Mouse (Mus musculus): ENCODE data around the gene Ffar4. TPM values are rescaled to one million over a fixed set of nuclear protein-coding genes. Genes with fewer than 3 reads are reported as not detected.

Ffar4 gene
- polyA plus RNA-seq, 1 experiment from 2014 or later, result not detected

GRCm38 (mm10) chr19:38073226-38073625 lies 23.6 kb upstream of the Ffar4 start:
- H3K36me3 ChIP-seq, result peaks cover 51% of the 10 kb centered on the region

GRCm38 (mm10) chr19:38075051-38075450 lies 21.8 kb upstream of the Ffar4 start:
- WGBS, result 79% methylated on average over 11 of the region's 11 CpGs
- Histone ChIP-seq H3K4me3 (no peak overlapping the region), H3K4me1 (replicated peaks) (no peaks in the 10 kb centered on the region; the same call in 1 of the 2 replicates), H3K36me3 (peaks cover 37% of the 10 kb centered on the region), H3K27ac (ENCODE audit: poor library complexity, severe bottlenecking) (no peak overlapping the region), H3K27me3 (replicated peaks) (no peaks in the 10 kb centered on the region), H3K9ac (no peak overlapping the region), H3K9me3 (replicated peaks) (no peaks in the 10 kb centered on the region), H3K4me2 (no peak overlapping the region)
- ATAC-seq (ENCODE audit: insufficient number of reproducible peaks, low FRiP score), result no peak

More at GRCm38 (mm10) chr19:38073226-38073625, 23.6 kb upstream of the Ffar4 start:
- Histone ChIP-seq H3K4me2 (no peak overlapping the region), H3K4me1 (replicated peaks) (no peaks in the 10 kb centered on the region; the same call in 1 of the 2 replicates), H3K9me3 (replicated peaks) (no peaks in the 10 kb centered on the region), H3K27ac (ENCODE audit: poor library complexity, severe bottlenecking) (no peak overlapping the region), H3K9ac (no peak overlapping the region), H3K4me3 (no peak overlapping the region), H3K27me3 (replicated peaks) (no peaks in the 10 kb centered on the region)
- ATAC-seq (ENCODE audit: insufficient number of reproducible peaks, low FRiP score), result no peak
- WGBS, result 93% methylated on average over 5 of the region's 5 CpGs

- peaks cover 25% of the 10 kb centered on the region for H3K36me3 ChIP-seq
- 59% methylated on average over 2 of the region's 2 CpGs for WGBS
- no peak for ATAC-seq (ENCODE audit: insufficient number of reproducible peaks, low FRiP score)
- H3K9me3 ChIP-seq (replicated peaks), result no peaks in the 10 kb centered on the region
- no peak overlapping the region for H3K4me3 ChIP-seq
- H3K9ac ChIP-seq, result no peak overlapping the region
- no peak overlapping the region for H3K4me2 ChIP-seq
- no peaks in the 10 kb centered on the region; the same call in 1 of the 2 replicates for H3K4me1 ChIP-seq (replicated peaks)
- no peak overlapping the region for H3K27ac ChIP-seq (ENCODE audit: poor library complexity, severe bottlenecking)
- H3K27me3 ChIP-seq (replicated peaks), result no peaks in the 10 kb centered on the region
Measured at GRCm38 (mm10) chr19:38076251-38076650, 20.6 kb upstream of the Ffar4 start.

GRCm38 (mm10) chr19:38077851-38078540 lies 18.9 kb upstream of the Ffar4 start:
- 75% methylated on average over 3 of the region's 3 CpGs for WGBS
- Histone ChIP-seq H3K27ac (ENCODE audit: poor library complexity, severe bottlenecking) (no peak overlapping the region), H3K27me3 (replicated peaks) (no peaks in the 10 kb centered on the region), H3K9ac (no peak overlapping the region), H3K36me3 (peaks cover 10% of the 10 kb centered on the region), H3K4me2 (no peak overlapping the region), H3K4me3 (no peak overlapping the region), H3K9me3 (replicated peaks) (no peaks in the 10 kb centered on the region), H3K4me1 (replicated peaks) (no peaks in the 10 kb centered on the region; the same call in 1 of the 2 replicates)
- ATAC-seq (ENCODE audit: insufficient number of reproducible peaks, low FRiP score), result no peak

GRCm38 (mm10) chr19:38081361-38081760 lies 15.5 kb upstream of the Ffar4 start:
- Histone ChIP-seq H3K4me3 (no peak overlapping the region), H3K4me1 (replicated peaks) (no peaks in the 10 kb centered on the region; the same call in 1 of the 2 replicates), H3K27ac (ENCODE audit: poor library complexity, severe bottlenecking) (no peak overlapping the region), H3K36me3 (no peaks in the 10 kb centered on the region), H3K9me3 (replicated peaks) (no peaks in the 10 kb centered on the region), H3K9ac (no peak overlapping the region), H3K4me2 (no peak overlapping the region), H3K27me3 (replicated peaks) (0 out of 2 replicates have a peak, but pooled peaks cover 6% of the 10 kb centered on the region)
- no peak for ATAC-seq (ENCODE audit: insufficient number of reproducible peaks, low FRiP score)
- 65% methylated on average over 3 of the region's 3 CpGs for WGBS

- H3K9me3 ChIP-seq (replicated peaks), result no peaks in the 10 kb centered on the region
- no peaks in the 10 kb centered on the region for H3K36me3 ChIP-seq
- no peak overlapping the region for H3K4me2 ChIP-seq
- no peak for ATAC-seq (ENCODE audit: insufficient number of reproducible peaks, low FRiP score)
- H3K27ac ChIP-seq (ENCODE audit: poor library complexity, severe bottlenecking), result no peak overlapping the region
- no peak overlapping the region for H3K4me3 ChIP-seq
- WGBS, result 63% methylated on average over 5 of the region's 5 CpGs
- 0 out of 2 replicates have a peak, but pooled peaks cover 6% of the 10 kb centered on the region for H3K27me3 ChIP-seq (replicated peaks)
- no peak overlapping the region for H3K9ac ChIP-seq
- no peaks in the 10 kb centered on the region for H3K4me1 ChIP-seq (replicated peaks)
Measured at GRCm38 (mm10) chr19:38082931-38083525, 13.8 kb upstream of the Ffar4 start.

- H3K4me3 ChIP-seq, result no peak overlapping the region
- no peaks in the 10 kb centered on the region for H3K9me3 ChIP-seq (replicated peaks)
- H3K27ac ChIP-seq (ENCODE audit: poor library complexity, severe bottlenecking), result no peak overlapping the region
- no peaks in the 10 kb centered on the region for H3K36me3 ChIP-seq
- H3K27me3 ChIP-seq (replicated peaks), result 0 out of 2 replicates have a peak, but pooled peaks cover 6% of the 10 kb centered on the region
- no peak overlapping the region for H3K9ac ChIP-seq
- H3K4me2 ChIP-seq, result no peak overlapping the region
- 74% methylated on average over 4 of the region's 4 CpGs for WGBS
- ATAC-seq (ENCODE audit: insufficient number of reproducible peaks, low FRiP score), result no peak
- no peaks in the 10 kb centered on the region for H3K4me1 ChIP-seq (replicated peaks)
Measured at GRCm38 (mm10) chr19:38085841-38086240, 11.0 kb upstream of the Ffar4 start.

- no peak overlapping the region for H3K4me3 ChIP-seq
- H3K27me3 ChIP-seq (replicated peaks), result 0 out of 2 replicates have a peak, but pooled peaks cover 6% of the 10 kb centered on the region
- H3K36me3 ChIP-seq, result no peaks in the 10 kb centered on the region
- H3K9ac ChIP-seq, result no peak overlapping the region
- no peak overlapping the region for H3K27ac ChIP-seq (ENCODE audit: poor library complexity, severe bottlenecking)
- WGBS, result 57% methylated on average over 11 of the region's 11 CpGs
- no peaks in the 10 kb centered on the region for H3K9me3 ChIP-seq (replicated peaks)
- no peaks in the 10 kb centered on the region for H3K4me1 ChIP-seq (replicated peaks)
- no peak overlapping the region for H3K4me2 ChIP-seq
- ATAC-seq (ENCODE audit: insufficient number of reproducible peaks, low FRiP score), result peak; percentile 59; the same call in 1 of the 2 replicates
Measured at GRCm38 (mm10) chr19:38086948-38087551, 9.8 kb upstream of the Ffar4 start.

GRCm38 (mm10) chr19:38089358-38089757 lies 7.5 kb upstream of the Ffar4 start:
- WGBS, result 74% methylated on average over 8 of the region's 8 CpGs
- H3K4me2 ChIP-seq, result no peak overlapping the region
- H3K9me3 ChIP-seq (replicated peaks), result no peaks in the 10 kb centered on the region
- H3K36me3 ChIP-seq, result no peaks in the 10 kb centered on the region
- no peak overlapping the region for H3K9ac ChIP-seq
- no peak for ATAC-seq (ENCODE audit: insufficient number of reproducible peaks, low FRiP score)
- peaks cover 18% of the 10 kb centered on the region for H3K27me3 ChIP-seq (replicated peaks)
- no peak overlapping the region for H3K27ac ChIP-seq (ENCODE audit: poor library complexity, severe bottlenecking)
- no peak overlapping the region for H3K4me3 ChIP-seq
- no peaks in the 10 kb centered on the region for H3K4me1 ChIP-seq (replicated peaks)

- Histone ChIP-seq H3K9ac (no peak overlapping the region), H3K36me3 (no peaks in the 10 kb centered on the region), H3K27me3 (replicated peaks) (peaks cover 29% of the 10 kb centered on the region), H3K4me3 (no peak overlapping the region), H3K4me1 (replicated peaks) (no peaks in the 10 kb centered on the region), H3K4me2 (no peak overlapping the region), H3K27ac (ENCODE audit: poor library complexity, severe bottlenecking) (no peak overlapping the region), H3K9me3 (replicated peaks) (no peaks in the 10 kb centered on the region)
- no peak for ATAC-seq (ENCODE audit: insufficient number of reproducible peaks, low FRiP score)
- WGBS, result 72% methylated on average over 4 of the region's 4 CpGs
Measured at GRCm38 (mm10) chr19:38091512-38091985, 5.3 kb upstream of the Ffar4 start.

- Histone ChIP-seq H3K4me1 (replicated peaks) (peaks cover 11% of the 10 kb centered on the region), H3K9ac (no peak overlapping the region), H3K27ac (ENCODE audit: poor library complexity, severe bottlenecking) (no peak overlapping the region), H3K27me3 (replicated peaks) (peaks cover 73% of the 10 kb centered on the region), H3K4me3 (no peak overlapping the region), H3K36me3 (no peaks in the 10 kb centered on the region), H3K9me3 (replicated peaks) (no peaks in the 10 kb centered on the region), H3K4me2 (no peak overlapping the region)
- no peak for ATAC-seq (ENCODE audit: insufficient number of reproducible peaks, low FRiP score)
- 11% methylated on average over 4 of the region's 4 CpGs for WGBS
Measured at GRCm38 (mm10) chr19:38096231-38096630, 640 bp upstream of the Ffar4 start.
